Mouse (Mus musculus) right cerebral cortex, postnatal 14 days (tissue): ENCODE data around the gene Ccdc138.

Experiments used
- DNase-seq: peaks from one replicate; pipeline ENCODE4 v3.0.0; 2022

The Ccdc138 gene

GRCm38 (mm10) chr10:58585427-58586223, 87.9 kb downstream of the Ccdc138 start:
- DNase-seq: no peak

GRCm38 (mm10) chr10:58594486-58594885, 96.7 kb downstream of the Ccdc138 start:
- no peak for DNase-seq

- no peak for DNase-seq
Observed at GRCm38 (mm10) chr10:58595197-58595596, 97.4 kb downstream of the Ccdc138 start.

- DNase-seq: no peak
Observed at GRCm38 (mm10) chr10:58595821-58596220, 98.1 kb downstream of the Ccdc138 start.

GRCm38 (mm10) chr10:58600151-58600550, 102.4 kb downstream of the Ccdc138 start:
- DNase-seq: no peak

- no peak for DNase-seq
Observed at GRCm38 (mm10) chr10:58600983-58601382, 103.2 kb downstream of the Ccdc138 start.

GRCm38 (mm10) chr10:58601431-58601901, 103.7 kb downstream of the Ccdc138 start:
- DNase-seq: peak; percentile 46

- DNase-seq: no peak
Observed at GRCm38 (mm10) chr10:58601946-58602345, 104.2 kb downstream of the Ccdc138 start.

GRCm38 (mm10) chr10:58604779-58605178, 107.0 kb downstream of the Ccdc138 start:
- DNase-seq: peak; percentile 38

GRCm38 (mm10) chr10:58606356-58606755, 108.6 kb downstream of the Ccdc138 start:
- no peak for DNase-seq

- DNase-seq: no peak
Observed at GRCm38 (mm10) chr10:58608858-58609257, 111.1 kb downstream of the Ccdc138 start.

- no peak for DNase-seq
Observed at GRCm38 (mm10) chr10:58610484-58611261, 112.9 kb downstream of the Ccdc138 start.

- DNase-seq: no peak
Observed at GRCm38 (mm10) chr10:58614601-58615000, 116.9 kb downstream of the Ccdc138 start.

- DNase-seq: no peak
Observed at GRCm38 (mm10) chr10:58616565-58616964, 118.8 kb downstream of the Ccdc138 start.

- DNase-seq: no peak
Observed at GRCm38 (mm10) chr10:58618501-58619216, 120.9 kb downstream of the Ccdc138 start.

- no peak for DNase-seq
Observed at GRCm38 (mm10) chr10:58619266-58619665, 121.5 kb downstream of the Ccdc138 start.

GRCm38 (mm10) chr10:58624848-58625711, 127.3 kb downstream of the Ccdc138 start:
- no peak for DNase-seq
